Mouse (Mus musculus) intestine, postnatal 0 days (tissue): ENCODE data around the gene Bola3. TPM values are rescaled to one million over a fixed set of nuclear protein-coding genes. Genes with fewer than 3 reads are reported as not detected.

Source experiments
- ATAC-seq: fragments of 200-750 bp; cut with Nextera tagmentation; 2 replicates; pipeline ENCODE4 v1.8.0; 2017; ENCODE audit warnings: mild to moderate bottlenecking, moderate TSS enrichment, moderate library complexity
- H3K27ac ChIP-seq: fragments of 300-500 bp; sonication (generic); 2 replicates; pipeline ENCODE4 v1.5.1; 2014; ENCODE audit warnings: mild to moderate bottlenecking, low read depth, low read length, moderate library complexity
- H3K27me3 ChIP-seq: fragments of 300-500 bp; sonication (generic); replicated peaks from 2 replicates; pipeline ENCODE4 v1.6.1; 2014; ENCODE audit warnings: low read length, mixed read lengths; ENCODE audit not compliant: control insufficient read depth, insufficient read depth
- H3K36me3 ChIP-seq: fragments of 300-500 bp; sonication (generic); 2 replicates; pipeline ENCODE4 v1.6.1; 2014; ENCODE audit warnings: mild to moderate bottlenecking, moderate library complexity; ENCODE audit not compliant: control insufficient read depth, insufficient read depth
- H3K4me1 ChIP-seq: fragments of 300-500 bp; sonication (generic); replicated peaks from 2 replicates; pipeline ENCODE4 v1.6.1; 2014; ENCODE audit warnings: antibody characterized with exemption, low read length, mixed read lengths; ENCODE audit not compliant: control insufficient read depth, insufficient read depth
- H3K4me2 ChIP-seq: fragments of 300-500 bp; sonication (generic); replicated peaks from 2 replicates; pipeline ENCODE4 v1.6.1; 2014; ENCODE audit warnings: low read depth, mild to moderate bottlenecking, moderate library complexity
- H3K4me3 ChIP-seq: fragments of 300-500 bp; sonication (generic); 2 replicates; pipeline ENCODE4 v1.5.1; 2014; ENCODE audit warnings: low read depth, low read length
- H3K9ac ChIP-seq: fragments of 300-500 bp; sonication (generic); 2 replicates; pipeline ENCODE4 v1.6.1; 2014; ENCODE audit warnings: mild to moderate bottlenecking, low read depth, low read length
- H3K9me3 ChIP-seq: fragments of 300-500 bp; sonication (generic); 2 replicates; pipeline ENCODE4 v1.6.1; 2016; ENCODE audit warnings: mixed run types; ENCODE audit not compliant: control insufficient read depth
- CTCF ChIP-seq: sonication (generic); IDR thresholded peaks from 2 replicates; pipeline ENCODE4 v1.5.1; 2016; ENCODE audit warnings: low read depth, mild to moderate bottlenecking, control low read depth, antibody characterized with exemption, moderate library complexity
- WGBS: fragments of 180-500 bp; shearing (Covaris S2); extraction: QIAGEN DNeasy Blood & Tissue Kit; methylation state at CpG from one replicate; pipeline ENCODE4 v1.1.7; 2014; 5-methylcytosine and 5-hydroxymethylcytosine counted together
- polyA plus RNA-seq: library from polyadenylated mRNA; unstranded; fragments of >200 nt; fragmentation: Nextera tagmentation; extraction: Ambion mirVana; gene quantifications from 2 replicates; pipeline ENCODE4 v1.2.1, GENCODE M21; 2015

Gene Bola3
- polyA plus RNA-seq, 1 experiment from 2014 or later = 184 TPM

GRCm38 (mm10) chr6:83381510-83382491 lies 32.9 kb downstream of the Bola3 start:
- Histone ChIP-seq H3K27me3 (no peaks in the 10 kb centered on the region), H3K27ac (no peak overlapping the region), H3K9ac (no peak overlapping the region), H3K4me2 (no peak overlapping the region), H3K36me3 (peaks cover 89% of the 10 kb centered on the region), H3K9me3 (no peaks in the 10 kb centered on the region), H3K4me1 (no peaks in the 10 kb centered on the region), H3K4me3 (no peak overlapping the region)
- no peak for TF ChIP-seq CTCF
- no peak; the same call in 1 of the 2 replicates for ATAC-seq
- WGBS = 81% methylated on average over 10 of the region's 10 CpGs

GRCm38 (mm10) chr6:83385569-83386090 lies 36.7 kb downstream of the Bola3 start:
- Histone ChIP-seq H3K27me3 (no peaks in the 10 kb centered on the region), H3K9me3 (no peaks in the 10 kb centered on the region), H3K4me1 (no peaks in the 10 kb centered on the region), H3K9ac (no peak overlapping the region), H3K4me3 (no peak overlapping the region), H3K27ac (no peak overlapping the region), H3K36me3 (peaks cover 59% of the 10 kb centered on the region), H3K4me2 (no peak overlapping the region)
- no peak for TF ChIP-seq CTCF
- ATAC-seq = no peak
- WGBS = 90% methylated on average over 9 of the region's 9 CpGs

- TF ChIP-seq CTCF = no peak
- H3K27ac ChIP-seq = no peak overlapping the region
- H3K9me3 ChIP-seq = no peaks in the 10 kb centered on the region
- no peaks in the 10 kb centered on the region for H3K27me3 ChIP-seq
- H3K4me2 ChIP-seq = no peak overlapping the region
- no peak for ATAC-seq
- no peaks in the 10 kb centered on the region for H3K4me1 ChIP-seq
- no peak overlapping the region for H3K4me3 ChIP-seq
- no peak overlapping the region for H3K9ac ChIP-seq
- peaks cover 41% of the 10 kb centered on the region for H3K36me3 ChIP-seq
- WGBS = 59% methylated on average over 8 of the region's 8 CpGs
These were observed 43.3 kb downstream of the Bola3 start for GRCm38 (mm10) chr6:83392166-83392780.

- H3K4me3 ChIP-seq = no peak overlapping the region
- no peaks in the 10 kb centered on the region for H3K4me1 ChIP-seq
- ATAC-seq = no peak
- no peaks in the 10 kb centered on the region for H3K9me3 ChIP-seq
- H3K36me3 ChIP-seq = peaks cover 47% of the 10 kb centered on the region
- WGBS = 74% methylated on average over 4 of the region's 4 CpGs
- H3K4me2 ChIP-seq = no peak overlapping the region
- no peak overlapping the region for H3K27ac ChIP-seq
- no peaks in the 10 kb centered on the region for H3K27me3 ChIP-seq
- H3K9ac ChIP-seq = no peak overlapping the region
- no peak for TF ChIP-seq CTCF
These were observed 45.2 kb downstream of the Bola3 start for GRCm38 (mm10) chr6:83394122-83394521.

- H3K4me1 ChIP-seq = no peaks in the 10 kb centered on the region
- H3K36me3 ChIP-seq = peaks cover 57% of the 10 kb centered on the region
- no peak overlapping the region for H3K9ac ChIP-seq
- no peak for ATAC-seq
- no peak for TF ChIP-seq CTCF
- H3K4me2 ChIP-seq = no peak overlapping the region
- no peaks in the 10 kb centered on the region for H3K9me3 ChIP-seq
- no peak overlapping the region for H3K4me3 ChIP-seq
- H3K27ac ChIP-seq = no peak overlapping the region
- no peaks in the 10 kb centered on the region for H3K27me3 ChIP-seq
- WGBS = 91% methylated on average over 15 of the region's 15 CpGs
These were observed 46.7 kb downstream of the Bola3 start for GRCm38 (mm10) chr6:83395544-83396229.

- TF ChIP-seq CTCF = no peak
- Histone ChIP-seq H3K4me1 (no peaks in the 10 kb centered on the region), H3K27me3 (no peaks in the 10 kb centered on the region), H3K4me2 (no peak overlapping the region), H3K36me3 (peaks cover 66% of the 10 kb centered on the region), H3K9ac (no peak overlapping the region), H3K4me3 (no peak overlapping the region), H3K9me3 (no peaks in the 10 kb centered on the region), H3K27ac (no peak overlapping the region)
- 94% methylated on average over 2 of the region's 2 CpGs for WGBS
- no peak for ATAC-seq
These were observed 47.8 kb downstream of the Bola3 start for GRCm38 (mm10) chr6:83396711-83397110.
